Mouse (Mus musculus): ENCODE data around the gene a.
"Not testable (repeated sequence)": the region's sequence is repeated elsewhere in the genome, so short reads cannot be mapped to it uniquely, and the experiment has no call there.

a gene

DNA sequence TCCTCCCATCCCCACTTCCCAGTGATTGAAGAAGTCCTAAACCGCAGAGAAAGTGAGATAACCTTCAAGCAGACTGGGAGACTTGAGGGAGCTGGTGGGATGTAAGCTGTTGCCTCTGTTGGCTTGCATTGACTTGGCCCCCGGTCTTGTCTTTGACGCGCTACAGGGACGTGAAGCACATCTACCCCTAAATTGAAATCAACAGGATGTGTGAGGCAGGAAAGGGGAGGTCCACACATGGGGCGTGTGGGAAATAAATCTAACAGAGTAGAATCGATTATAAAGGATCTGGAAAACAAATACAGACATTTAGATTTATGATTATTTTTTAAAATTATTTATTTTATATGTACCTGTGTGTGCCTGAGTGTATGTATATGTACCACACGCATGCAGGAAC, 200.2 kb downstream of the a start:
- no peak for DNase-seq (ENCODE audit: low spot score)

DNA sequence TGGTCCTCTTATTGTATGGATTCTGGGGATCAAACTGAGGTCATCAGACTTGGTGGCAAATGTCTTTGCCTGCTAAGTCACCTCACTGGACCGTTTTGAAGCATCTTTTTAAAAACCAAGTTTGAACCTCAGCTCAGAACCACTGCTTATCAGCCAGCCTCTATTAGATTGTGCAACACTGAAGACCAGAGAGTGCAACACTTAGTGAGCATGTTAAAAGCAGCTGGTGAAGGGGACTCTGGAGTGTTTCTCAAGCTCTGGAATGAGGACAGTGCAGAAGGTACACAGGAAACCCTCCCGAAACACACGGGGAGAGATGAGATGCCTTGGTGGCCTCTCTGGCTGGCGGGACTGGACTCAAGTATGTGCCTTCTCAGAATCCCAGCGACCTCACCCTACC, 200.9 kb downstream of the a start:
- no peak for DNase-seq (ENCODE audit: low spot score)

DNA sequence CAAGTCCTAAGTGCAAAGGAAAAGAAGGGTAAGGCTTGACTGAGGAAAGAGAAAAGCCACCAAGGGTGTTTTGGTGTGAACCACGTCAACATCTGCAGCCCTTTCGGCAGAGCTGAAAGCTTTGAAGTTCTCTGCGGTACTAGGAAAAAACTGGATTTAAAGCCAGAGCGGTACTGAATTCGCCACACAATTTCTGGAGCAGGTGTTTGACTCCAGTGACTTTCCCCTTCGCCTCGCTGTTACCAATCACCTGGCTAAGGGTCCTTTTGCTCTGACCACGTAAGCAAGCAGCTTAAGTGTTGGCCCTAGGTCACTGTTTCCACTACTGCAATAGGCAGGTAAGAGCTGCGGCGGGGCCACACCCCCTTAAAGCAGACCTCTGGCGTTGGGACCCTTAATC, 214.3 kb downstream of the a start:
- DNase-seq (ENCODE audit: low spot score) = no peak

DNA sequence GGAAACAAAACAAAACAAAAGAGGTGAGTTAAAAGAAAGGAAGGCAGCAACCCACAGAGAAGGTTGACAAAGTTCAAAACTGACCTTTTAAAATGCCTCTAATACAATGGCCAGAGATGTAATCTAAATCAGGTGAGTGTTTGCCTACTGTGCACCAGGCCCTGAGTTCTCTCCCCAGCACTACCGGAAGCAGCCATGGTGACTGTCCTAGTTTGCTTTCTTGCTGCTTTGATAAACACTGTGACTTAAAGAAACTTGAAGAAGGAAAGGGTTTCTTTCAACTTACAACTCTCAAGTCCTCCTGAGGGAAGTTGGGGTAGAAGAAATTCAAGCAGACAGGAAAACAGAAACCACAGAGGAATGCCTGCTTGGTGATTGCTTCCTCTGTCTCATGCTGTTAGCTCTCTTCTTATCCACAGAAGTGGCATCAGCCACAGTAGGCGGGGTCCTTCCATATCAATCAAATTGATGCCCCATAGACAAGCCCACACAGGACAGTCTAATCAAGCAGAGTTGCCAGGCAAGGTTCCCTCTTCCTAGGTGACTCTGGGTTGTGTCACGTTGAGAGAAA, 220.0 kb downstream of the a start:
- DNase-seq (ENCODE audit: low spot score) = peak; percentile 12

DNA sequence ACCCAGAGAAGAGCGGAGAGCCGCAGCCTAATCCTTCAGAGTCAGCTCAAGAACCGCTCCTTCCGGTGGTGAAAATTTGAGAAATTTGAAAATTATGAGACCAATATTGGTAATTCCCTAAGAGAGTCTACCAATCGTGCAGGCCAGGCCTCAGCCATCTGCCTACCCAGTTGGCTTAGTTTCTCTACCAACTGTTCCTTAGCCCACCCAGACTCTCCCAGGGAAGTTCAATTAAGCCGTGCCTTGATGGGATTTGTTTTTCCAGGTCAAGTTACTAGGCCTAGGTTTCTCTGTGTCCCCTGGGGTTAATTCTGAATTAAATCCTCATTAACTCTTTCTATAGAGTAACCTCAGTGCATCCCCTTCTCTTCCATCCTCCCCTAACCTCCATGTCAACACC, 221.8 kb downstream of the a start:
- DNase-seq (ENCODE audit: low spot score) = no peak

DNA sequence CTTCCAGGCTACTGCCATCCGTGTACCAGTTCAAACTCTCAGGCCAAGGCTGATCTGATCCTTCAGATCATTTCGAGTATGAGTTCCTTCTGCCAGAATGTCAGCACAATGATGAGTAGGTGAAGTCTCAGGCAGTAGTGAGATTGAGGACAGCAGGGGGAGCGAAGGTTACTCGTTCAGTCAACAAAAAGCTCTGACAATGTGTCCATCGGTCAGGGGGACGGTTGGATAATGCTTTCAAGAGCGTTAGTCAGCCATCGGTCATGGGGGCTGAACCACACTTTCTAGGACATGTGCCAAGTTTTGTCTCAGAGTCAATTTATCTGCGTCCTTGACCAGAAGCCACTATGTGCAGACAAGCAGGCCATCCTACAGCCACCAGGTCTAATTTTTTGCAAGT, 225.5 kb downstream of the a start:
- DNase-seq (ENCODE audit: low spot score) = not testable (repeated sequence)

DNA sequence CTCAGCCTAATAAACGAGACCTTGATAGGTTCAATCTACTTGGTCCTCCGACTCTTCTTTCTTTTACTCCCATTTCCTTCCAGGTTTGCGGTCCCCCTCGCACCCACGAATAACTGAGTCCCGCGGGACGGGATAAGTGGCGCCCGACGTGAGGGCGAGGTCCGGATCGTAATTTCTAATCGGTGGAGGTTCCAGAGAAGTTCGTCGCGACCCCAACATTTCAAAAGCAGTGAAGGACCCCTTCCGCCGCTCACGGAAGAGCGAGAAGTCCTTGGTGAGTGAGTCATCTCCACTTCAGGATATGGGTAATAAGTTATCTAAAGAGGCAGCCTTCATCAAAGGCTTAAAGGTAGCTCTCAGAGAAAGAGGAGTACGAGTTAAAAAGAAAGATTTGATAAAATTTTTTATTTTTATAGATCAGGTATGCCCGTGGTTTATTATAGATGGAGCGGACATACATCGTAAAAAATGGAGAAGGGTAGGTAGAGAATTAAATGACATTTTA, 227.1 kb downstream of the a start, which contains the start of gene Gm14226:
Gene Gm14226, plus strand, starts transcription at position 16 of the 505 bp plus-strand sequence.
- DNase-seq (ENCODE audit: low spot score) = peak; percentile 22

DNA sequence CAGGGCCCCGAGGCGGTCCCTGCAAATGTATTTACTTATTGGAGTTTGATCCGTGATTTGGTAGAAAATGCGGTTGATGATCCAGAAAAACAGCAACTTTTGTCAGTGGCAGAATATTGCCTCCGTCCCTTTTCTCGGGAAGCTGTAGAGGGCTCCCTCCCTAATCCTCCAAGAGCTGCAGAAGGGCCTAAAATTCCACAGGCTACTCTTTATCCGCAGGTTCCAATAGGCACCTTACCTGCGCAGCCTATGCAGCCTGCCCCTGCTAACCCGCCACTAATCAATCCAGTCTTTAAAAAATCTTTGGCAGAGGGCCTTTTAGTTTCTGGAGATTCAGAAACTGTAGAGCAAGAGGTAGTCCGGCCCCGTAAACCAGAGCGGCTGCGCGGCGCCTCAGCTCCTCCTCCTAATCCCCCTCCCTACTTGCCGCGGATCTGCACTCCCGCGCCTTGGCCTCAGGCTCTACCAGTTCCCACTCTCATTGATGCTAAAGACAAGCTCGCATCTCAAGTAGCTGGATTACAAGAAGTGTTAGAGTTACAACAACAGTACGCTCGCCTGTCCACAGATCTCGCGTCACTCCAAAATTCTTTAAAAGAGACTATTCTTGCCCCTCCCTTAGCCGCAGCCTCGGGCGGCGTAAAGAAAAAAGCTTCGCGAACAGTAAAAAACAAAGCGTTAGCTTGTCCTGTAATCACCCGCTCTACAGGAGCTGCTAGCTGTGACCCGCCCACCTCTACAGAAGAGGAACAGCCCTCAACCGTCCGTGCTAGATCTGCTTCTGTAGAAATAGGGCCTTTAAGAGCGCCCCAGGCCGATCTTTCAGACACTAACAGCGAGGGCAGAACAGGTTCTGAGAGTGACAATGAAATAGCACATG, 227.8 kb downstream of the a start:
- DNase-seq (ENCODE audit: low spot score) = peak; percentile 90

DNA sequence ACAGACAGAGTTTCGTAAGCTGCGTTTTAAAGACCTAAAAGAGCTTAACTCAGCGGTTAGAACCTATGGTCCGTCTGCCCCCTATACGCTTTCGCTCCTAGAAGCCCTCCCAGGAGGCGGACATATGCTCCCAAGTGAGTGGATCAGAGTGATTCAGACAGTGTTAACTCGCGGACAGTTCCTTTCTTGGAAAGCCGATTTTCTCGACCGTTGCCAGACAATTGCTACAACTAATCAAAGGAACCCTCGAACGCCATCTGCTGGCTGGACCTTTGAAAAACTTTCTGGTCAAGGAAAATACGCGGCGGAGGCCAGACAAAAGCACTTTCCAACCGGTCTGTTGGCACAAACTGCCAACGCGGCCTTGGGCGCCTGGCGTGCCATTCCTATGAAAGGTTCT, 228.5 kb downstream of the a start:
- DNase-seq (ENCODE audit: low spot score) = peak; percentile 98

DNA sequence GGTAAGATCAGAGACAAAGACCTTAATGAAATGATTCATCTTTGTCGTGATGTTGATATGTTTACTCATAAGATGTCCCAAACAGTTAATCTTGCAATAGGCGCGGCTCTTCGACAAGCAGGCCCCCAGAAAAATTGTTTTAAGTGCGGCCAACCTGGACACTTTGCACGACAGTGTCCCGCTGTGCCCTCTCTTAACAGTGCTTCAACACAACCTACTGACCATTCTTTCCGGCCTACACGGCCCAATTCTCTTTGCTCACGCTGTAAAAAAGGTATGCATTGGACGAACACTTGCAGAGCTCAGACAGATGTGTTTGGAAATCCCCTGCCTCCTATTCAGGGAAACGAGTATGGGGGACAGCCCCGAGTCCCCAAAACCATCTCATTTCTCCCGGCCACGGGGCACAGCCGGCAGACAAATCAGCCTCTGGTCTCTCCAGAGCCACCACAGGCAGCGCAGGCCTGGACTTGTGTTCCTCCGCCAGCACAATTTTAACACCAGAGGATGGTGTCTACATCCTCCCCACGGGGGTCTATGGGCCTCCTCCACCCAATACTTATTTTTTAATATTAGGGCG, 229.1 kb downstream of the a start:
- peak; percentile 24 for DNase-seq (ENCODE audit: low spot score)

DNA sequence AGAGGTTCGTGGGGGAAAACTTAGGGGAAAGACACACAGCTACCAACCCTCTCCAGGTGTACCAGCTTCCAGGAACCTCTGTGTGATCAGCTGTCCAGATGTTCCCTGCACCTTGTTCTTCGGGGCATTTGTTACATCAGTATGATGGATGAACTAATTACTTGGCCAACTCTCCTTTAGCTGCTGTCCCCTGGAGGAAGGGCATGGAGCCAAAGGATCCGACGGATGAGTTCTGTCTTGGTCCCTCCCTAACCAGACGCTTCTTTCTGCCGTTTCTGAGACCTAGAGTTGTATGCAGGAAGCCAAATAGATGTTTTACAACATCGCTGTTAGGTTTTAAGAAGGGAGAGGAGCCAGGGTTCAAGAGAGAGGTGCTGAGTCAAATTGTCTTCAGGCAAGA, 239.6 kb downstream of the a start:
- no peak for DNase-seq (ENCODE audit: low spot score)

DNA sequence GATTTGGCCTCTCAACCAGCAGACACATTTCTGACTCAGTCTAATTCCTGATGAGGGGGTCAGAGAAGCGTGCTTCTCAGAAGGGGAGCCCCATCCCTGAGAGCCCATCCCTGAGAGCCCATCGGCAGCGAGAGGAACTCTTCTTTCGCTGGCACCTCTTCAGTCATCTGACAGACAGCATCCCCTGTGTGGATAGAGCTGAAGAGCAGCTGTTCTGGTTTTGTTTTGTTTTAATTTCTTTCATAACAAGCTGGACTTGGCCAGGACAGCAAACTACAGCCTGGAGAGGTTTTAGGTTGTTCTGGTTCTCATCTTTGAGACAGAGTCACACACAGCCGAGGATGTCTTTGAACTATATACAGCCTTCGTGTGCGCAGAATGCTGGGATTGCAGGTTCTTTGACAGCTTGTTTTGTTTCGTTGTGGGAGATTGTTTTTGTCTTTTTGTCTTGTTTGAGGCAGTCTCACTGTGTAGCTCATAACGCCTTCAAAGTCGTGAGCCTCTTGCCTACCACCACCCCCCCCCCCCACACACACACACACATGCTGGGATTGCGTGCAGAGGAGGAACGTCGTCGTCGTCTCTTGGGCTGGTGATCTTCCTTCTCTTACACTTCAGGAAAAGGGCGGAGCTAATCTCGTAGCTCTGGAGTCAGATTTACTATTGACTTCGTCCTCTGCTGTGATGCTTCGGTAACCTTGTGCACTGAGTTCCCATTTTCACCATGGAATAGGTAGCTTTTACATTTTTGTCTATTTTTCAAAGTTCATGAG, 241.9 kb downstream of the a start:
- no peak for DNase-seq (ENCODE audit: low spot score)

DNA sequence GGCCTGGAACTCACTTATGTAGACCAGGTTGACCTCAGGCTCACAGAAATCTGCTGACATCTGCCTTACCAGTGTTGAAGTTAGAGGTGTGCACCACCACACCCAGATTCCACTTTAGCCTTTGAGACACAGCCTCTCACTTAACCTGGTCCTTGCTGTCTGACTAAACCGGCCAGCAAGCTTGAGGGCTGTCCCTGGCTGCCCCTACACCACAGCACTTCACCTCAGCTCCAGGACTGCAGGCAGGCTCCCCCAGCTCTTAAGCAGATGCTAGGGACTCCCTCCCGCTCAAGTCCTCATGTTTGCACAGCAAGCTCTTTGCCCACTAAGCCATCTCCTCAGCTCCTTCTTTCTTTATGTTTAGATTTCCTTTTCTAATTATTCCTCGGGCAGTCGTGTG, 248.8 kb downstream of the a start:
- no peak for DNase-seq (ENCODE audit: low spot score)

DNA sequence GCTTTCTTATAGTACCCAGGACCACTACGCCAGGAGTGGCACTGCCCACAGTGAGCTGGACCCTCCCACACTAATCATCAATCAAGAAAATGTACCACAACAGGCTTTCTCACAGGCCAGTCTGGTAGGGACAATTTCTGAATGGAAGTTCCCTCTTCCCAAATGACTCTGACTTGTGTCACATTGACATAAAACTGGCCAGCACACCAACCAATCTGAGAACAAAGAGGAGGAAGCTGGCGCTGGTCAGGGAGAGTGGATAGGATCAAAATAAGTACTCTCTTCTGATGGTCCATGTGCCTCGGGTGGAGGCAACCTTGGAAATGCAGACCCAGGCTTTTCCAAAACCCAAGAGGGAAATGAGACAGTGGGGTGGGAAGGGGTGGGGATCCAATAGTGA, 253.3 kb downstream of the a start:
- DNase-seq (ENCODE audit: low spot score) = no peak

DNA sequence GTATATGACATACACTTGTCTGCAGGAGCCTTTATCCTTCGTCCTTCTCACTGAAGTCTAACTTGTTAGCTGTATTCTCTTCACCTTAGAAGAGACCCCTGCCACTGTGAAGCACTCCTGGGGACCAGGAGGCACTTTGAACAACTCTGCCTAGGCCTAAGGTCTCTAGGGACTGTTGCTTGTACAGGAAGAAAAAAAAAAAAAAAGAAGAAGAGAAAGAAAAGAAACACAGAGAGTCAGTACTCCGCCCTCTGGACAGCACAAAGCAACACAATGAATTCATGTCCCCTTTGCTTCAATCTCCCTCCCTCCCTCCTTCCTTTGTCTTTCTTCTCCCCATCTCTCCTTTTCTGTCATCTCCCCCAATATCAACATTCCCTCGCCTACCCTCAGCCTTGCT, 253.9 kb downstream of the a start:
- no peak for DNase-seq (ENCODE audit: low spot score)

DNA sequence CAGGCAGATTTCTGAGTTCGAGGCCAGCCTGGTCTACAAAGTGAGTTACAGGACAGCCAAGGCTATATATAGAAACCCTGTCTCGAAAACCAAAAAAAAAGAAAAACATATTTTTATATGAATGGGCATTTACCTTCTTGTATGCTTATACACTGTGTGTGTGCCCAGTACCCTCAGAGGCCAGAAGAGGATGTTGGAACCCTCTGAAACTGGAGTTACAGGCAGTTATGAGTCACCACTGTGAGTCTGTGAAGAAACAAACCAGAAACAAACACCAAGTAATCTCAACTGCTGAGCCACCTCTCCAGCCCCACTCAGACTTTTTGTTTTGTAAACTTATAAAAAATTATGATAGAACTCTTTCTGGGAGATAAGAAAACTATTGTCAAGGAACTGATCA, 255.6 kb downstream of the a start:
- no peak for DNase-seq (ENCODE audit: low spot score)

DNA sequence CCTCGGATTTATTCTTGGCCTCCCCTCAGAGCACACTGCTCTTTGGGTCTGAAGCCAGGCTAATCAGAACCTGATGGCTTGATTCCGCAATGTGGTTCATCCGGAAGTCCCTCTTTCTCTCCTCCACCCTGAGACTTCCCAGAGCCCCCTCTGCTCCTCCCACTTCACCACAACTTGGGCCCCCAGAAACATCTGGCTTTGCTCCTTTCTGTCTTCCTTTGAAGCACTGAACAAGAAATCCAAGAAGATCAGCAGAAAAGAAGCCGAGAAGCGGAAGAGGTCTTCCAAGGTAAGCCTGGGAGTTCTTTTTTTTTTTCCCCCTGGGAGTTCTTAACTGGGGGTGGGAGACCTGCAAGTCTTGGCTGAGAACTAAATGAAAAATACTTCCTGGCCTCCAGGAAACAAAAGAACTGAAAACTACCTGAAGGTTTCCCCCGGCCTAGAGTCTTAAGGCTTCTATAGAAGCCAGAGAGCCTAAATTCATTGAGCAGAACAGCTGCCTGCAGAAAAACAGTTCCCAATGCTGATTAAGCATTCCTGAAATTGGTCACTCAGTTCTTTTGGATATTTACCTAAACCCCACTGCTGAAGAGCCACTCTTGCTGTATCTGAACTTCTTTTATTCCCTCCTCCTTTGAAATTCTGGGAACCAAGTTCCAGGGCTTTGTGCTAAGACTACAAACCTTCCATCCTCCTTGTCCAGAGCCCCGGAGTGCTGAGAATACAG, 256.4 kb downstream of the a start:
- peak; percentile 49 for DNase-seq (ENCODE audit: low spot score)

DNA sequence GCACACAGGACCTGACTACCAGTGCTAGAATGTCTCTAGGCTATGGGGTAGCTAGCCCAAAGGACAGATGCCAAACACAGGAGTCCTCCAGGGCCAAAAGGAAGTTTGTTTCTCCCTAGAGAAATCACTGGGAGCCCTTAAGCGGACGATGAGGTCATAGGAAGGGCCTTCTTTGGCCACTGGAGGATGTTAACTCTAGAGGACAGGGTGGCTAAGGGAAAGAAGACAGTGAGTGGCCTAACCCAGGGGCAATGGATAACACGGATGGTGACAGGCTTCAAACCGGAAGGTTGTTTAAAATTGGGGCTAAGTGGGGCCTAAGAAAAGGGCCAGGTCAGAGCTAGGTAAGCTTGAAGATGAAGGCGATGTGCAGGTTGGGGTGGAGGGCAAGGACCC, 258.9 kb downstream of the a start:
- DNase-seq (ENCODE audit: low spot score) = peak; percentile 23

DNA sequence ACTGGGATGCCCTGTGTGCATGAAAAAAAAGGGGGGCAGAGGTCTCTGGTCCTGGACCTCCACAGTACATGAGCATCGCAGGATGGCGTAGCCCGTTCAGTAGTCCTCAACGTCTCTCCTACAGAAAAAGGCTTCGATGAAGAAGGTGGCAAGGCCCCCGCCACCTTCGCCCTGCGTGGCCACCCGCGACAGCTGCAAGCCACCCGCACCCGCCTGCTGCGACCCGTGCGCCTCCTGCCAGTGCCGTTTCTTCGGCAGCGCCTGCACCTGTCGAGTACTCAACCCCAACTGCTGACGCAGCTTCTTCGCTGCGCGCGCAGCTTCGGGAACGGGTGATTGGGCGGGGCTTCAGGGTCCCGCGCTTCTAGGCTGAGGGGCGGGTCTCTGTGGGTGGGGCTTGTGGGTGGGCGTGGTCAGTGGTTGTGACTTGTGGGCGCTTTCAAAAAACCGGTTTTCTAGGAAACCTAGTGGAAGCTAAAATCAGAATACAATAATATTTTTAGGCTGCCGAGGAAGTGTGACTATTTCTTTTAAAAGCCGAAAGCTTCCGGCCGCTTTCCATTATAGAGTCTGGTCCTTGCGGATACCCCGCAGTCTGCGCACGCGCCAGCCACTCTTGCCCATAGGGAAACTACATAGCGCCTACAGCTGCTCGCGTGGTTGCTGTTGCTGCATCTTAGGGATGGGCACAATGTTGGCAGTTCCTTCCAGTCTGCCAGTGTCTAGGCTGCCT, 259.5 kb downstream of the a start:
- DNase-seq (ENCODE audit: low spot score) = peak; percentile 93

DNA sequence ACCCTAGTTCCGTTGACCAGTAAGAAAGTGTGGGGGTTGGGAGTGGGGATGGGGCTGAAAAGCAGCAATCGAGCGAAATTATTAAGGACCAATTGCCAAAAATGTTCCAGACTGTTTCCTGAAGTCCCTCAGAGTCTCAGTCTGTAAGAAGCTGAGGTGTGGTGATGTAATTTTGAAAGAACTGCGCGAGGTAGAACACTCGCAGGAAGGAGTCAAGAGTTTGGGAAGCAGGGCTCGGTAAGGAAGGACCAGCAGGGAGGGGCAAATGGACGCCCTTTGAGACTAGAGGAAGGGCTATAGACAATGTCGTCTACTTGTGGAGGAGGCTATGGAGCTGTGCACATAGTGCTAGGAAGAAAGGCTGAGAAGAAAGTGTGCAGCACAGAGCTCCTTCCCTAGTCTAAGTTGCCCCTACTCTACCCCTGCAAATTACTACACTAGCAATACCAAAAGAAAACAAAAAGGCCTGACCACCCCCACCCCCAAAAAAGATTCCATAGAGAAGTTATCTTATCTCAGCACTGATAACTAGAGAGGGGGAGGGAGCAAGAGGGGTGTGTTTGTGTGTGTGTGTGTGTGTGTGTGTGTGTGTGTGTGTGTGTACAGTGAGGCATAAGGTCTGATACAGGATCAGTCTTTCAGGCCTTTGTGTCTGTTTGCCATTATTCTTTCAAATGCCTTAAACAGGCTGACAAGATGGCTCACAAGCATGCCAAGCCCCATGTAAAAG, 260.6 kb downstream of the a start:
- DNase-seq (ENCODE audit: low spot score) = no peak

Measured in embryo, embryonic 10 days (tissue).